Mouse (Mus musculus): ENCODE measurements at regions not wholly inside any gene's neighbourhood (a gene's known extent, or its start where the extent isn't known, plus 50 kb on each side); places are given as distances from the start of the nearest gene placed in this dataset.

GRCm38 (mm10) chr5:128550736-128551135 is 49.9 kb upstream of the Fzd10 start:
- no peak for DNase-seq

- no peak for DNase-seq
These were observed 50.8 kb upstream of the Fzd10 start for GRCm38 (mm10) chr5:128549811-128550210.

GRCm38 (mm10) chr5:128542049-128542448 is 58.6 kb upstream of the Fzd10 start:
- no peak for DNase-seq

- DNase-seq, result no peak
These were observed 62.0 kb upstream of the Fzd10 start for GRCm38 (mm10) chr5:128538646-128539045.

- DNase-seq, result no peak
These were observed 63.4 kb upstream of the Fzd10 start for GRCm38 (mm10) chr5:128537218-128537617.

GRCm38 (mm10) chr5:128536393-128536792 is 64.3 kb upstream of the Fzd10 start:
- DNase-seq, result no peak

GRCm38 (mm10) chr5:128527241-128527640 is 73.4 kb upstream of the Fzd10 start:
- DNase-seq, result peak in 1 of 2 experiments; percentile 36

GRCm38 (mm10) chr5:128526432-128526831 is 74.2 kb upstream of the Fzd10 start:
- DNase-seq, result no peak

GRCm38 (mm10) chr5:128524377-128525280 is 76.0 kb upstream of the Fzd10 start:
- DNase-seq, result peak; percentile 26 to 51

GRCm38 (mm10) chr5:128522667-128523066 is 78.0 kb upstream of the Fzd10 start:
- DNase-seq, result peak; percentile 38 to 58

GRCm38 (mm10) chr5:128517336-128517735 is 83.3 kb upstream of the Fzd10 start:
- DNase-seq, result no peak

- peak in 1 of 2 experiments; percentile 39 for DNase-seq
These were observed 82.5 kb upstream of the Tmem132d start for GRCm38 (mm10) chr5:128515343-128515742.

- peak in 1 of 2 experiments; percentile 35 for DNase-seq
These were observed 80.4 kb upstream of the Tmem132d start for GRCm38 (mm10) chr5:128513261-128513660.

GRCm38 (mm10) chr5:128512606-128513005 is 79.7 kb upstream of the Tmem132d start:
- no peak for DNase-seq

GRCm38 (mm10) chr5:128504502-128504901 is 71.6 kb upstream of the Tmem132d start:
- peak; percentile 40 to 69 for DNase-seq

GRCm38 (mm10) chr5:128499488-128499887 is 66.6 kb upstream of the Tmem132d start:
- DNase-seq, result no peak

GRCm38 (mm10) chr5:128499033-128499432 is 66.2 kb upstream of the Tmem132d start:
- peak; percentile 38 to 69 for DNase-seq

- no peak for DNase-seq
These were observed 59.7 kb upstream of the Tmem132d start for GRCm38 (mm10) chr5:128492541-128492940.

GRCm38 (mm10) chr5:128491155-128491554 is 58.3 kb upstream of the Tmem132d start:
- DNase-seq, result peak; percentile 19 to 48

GRCm38 (mm10) chr5:128488872-128489580 is 56.1 kb upstream of the Tmem132d start:
- no peak for DNase-seq

- no peak for DNase-seq
These were observed 54.5 kb upstream of the Tmem132d start for GRCm38 (mm10) chr5:128487371-128487770.

GRCm38 (mm10) chr5:128484116-128484515 is 51.2 kb upstream of the Tmem132d start:
- DNase-seq, result no peak

GRCm38 (mm10) chr5:128483441-128483810 is 50.5 kb upstream of the Tmem132d start:
- no peak for DNase-seq

Data from cerebellum, postnatal 25 days (tissue).